Mouse (Mus musculus) erythroid progenitor cell, adult 5-6 weeks (primary cell): ENCODE results near the gene Gm20388. TPM values are rescaled to one million over a fixed set of nuclear protein-coding genes. Genes with fewer than 3 reads are reported as not detected.

Experiments
- ATAC-seq: replicated peaks from 2 replicates; pipeline ENCODE4 v1.8.0; 2016; ENCODE audit warnings: moderate number of reproducible peaks, mild to moderate bottlenecking, moderate TSS enrichment, inconsistent platforms; ENCODE audit not compliant: poor library complexity, low FRiP score, severe bottlenecking
- total RNA-seq, 2 experiments: library from RNA; stranded (forward) in 1 of 2; stranded (reverse) in 1 of 2; fragments of 150-400 nt in 1 of 2; fragments of 186-747, 209-891 nt in 1 of 2; gene quantifications; 2 replicates each; pipeline versions ENCODE4 v1.2.3 to v1.2.4; 2015 to 2017; ENCODE audit warnings: low replicate concordance in 2 of 2

The Gm20388 gene
- total RNA-seq, 2 experiments from 2014 or later: 4.2 TPM; not detected in 1

DNA sequence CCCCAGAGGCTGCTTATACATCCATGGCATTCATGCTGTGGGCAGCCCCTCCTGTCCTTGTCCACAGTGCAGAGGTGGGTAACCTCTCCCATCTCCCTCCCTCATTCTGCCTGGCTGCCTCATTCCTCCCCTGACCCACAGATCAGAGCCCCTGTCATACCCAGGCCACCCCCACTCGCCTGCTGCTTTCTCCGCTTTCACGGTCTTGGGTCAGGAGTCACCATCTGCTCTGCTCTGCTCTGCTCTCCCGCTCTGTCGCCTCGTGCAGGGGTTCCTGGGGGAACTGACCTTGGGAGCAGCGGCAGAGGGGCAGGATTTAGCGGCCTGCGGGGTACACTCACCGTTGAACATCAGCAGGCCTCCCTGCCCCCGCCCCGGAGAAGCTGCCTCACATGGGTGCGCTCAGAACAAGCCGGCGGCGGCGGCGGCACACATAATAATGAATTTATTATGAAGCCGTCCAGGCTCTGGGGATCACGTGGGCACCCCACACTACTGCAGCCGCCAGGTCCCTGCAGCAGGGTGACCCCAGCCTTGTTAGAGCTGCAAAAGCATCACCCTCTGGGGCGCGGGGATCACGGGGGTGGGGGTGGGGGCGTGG, 638.8 kb downstream of the Gm20388 start:
- ATAC-seq: no peak

DNA sequence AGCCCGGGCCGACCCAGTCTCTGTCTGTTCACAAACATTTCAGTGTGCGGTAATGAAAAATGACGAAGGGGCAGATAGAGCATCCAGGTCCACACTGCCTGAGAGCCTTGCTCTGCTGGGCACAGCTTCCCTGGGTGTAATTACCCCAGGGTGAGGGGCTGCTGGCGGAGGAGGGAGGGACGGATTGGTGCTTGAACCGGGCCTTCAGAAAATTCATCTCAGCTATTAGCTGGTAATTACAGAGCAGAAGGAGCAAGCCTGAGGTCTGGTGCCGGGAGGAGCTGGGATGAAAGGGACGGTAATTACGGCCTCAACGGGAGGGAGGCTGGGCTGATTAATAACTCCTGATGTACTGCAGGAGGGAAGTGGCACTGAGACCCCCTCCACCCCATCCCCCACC, 639.3 kb downstream of the Gm20388 start:
- ATAC-seq: no peak

DNA sequence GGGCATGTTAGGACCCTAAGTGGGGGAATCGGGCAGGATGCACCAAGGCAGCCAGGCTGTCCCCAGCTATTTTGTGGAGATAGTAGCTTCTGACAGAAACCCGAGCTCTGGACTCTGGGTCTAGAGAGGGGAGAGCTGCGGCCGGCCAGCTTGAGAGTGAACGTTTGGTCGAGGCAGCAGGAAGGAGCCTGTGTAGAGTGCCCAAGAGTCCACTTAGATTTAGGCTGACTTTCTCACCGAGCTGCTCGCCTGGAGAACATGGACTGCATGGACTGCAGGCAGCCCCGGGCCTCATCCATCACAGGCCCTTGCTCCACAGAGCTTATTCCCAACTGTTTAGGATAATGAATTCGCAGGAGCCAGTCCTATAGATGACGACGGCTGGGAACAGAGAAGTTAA, 639.8 kb downstream of the Gm20388 start:
- no peak for ATAC-seq

DNA sequence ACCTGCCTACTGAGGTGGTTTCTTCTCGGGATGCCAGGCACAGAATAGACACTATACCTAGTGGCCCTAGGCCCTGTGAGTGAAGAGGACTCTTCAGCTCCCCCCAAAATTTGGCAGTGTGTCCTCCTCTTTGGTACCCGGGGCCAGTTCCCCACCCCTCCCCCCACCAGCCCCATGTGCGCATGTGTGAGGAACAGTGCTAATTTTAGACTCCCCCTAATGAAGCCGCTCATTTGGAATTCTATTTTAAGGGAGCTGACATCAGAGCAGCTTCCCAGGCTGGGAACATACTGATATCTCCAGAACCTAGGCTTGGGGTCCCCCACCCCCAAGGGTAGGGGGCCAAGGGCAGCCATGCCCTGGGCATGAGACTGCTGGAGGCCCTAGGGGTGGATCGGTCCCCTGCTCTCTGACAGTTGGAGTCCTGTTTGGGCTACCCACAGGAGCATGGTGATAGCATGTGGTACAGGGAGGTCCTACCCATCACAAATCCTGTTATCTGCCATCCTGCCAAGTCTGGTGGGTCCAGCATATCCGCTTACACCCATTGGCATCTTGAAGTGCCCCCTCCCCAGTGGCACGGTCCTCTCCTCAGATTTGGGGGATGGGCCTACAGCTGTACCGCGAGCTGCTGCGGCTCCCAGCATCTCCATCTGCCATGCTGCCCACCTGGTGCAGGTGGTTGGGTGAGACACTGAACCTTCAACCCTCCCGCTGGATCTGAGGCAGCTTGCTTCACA, 640.5 kb downstream of the Gm20388 start:
- no peak for ATAC-seq

DNA sequence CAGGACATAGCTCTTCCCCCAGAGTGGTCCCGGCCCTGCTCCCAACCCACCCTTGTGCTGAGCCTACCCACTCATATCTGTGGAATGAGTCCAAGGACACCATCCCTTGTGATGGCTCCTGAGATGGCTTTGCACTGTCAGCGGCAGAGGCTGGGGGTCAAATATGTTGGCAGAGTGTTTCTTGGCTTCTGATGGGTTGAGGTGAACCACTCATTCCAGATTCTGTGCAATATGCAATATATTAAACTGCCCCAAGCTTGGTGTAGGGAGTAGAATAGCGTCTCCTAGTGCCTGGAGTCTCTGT, 641.0 kb downstream of the Gm20388 start:
- ATAC-seq: no peak

DNA sequence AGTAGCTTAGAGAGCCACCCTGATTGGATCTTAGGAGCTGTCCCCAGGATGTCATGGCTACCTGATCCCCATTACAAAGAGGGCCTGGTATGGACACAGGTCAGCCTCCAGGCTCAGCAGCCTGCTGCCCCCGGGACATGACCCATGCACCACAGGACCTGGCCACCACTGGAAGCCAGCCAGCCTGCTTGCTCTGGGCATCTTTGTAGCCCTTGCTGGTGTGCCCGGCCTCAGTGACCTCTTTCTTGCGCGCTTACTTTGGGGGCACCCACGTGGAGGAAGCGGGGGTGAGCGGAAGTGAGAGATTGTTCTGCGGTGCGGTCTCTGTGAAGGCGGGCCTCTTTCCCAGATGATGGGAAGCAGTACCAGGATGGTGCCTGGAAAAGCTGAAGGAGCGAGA, 641.9 kb downstream of the Gm20388 start:
- no peak for ATAC-seq

DNA sequence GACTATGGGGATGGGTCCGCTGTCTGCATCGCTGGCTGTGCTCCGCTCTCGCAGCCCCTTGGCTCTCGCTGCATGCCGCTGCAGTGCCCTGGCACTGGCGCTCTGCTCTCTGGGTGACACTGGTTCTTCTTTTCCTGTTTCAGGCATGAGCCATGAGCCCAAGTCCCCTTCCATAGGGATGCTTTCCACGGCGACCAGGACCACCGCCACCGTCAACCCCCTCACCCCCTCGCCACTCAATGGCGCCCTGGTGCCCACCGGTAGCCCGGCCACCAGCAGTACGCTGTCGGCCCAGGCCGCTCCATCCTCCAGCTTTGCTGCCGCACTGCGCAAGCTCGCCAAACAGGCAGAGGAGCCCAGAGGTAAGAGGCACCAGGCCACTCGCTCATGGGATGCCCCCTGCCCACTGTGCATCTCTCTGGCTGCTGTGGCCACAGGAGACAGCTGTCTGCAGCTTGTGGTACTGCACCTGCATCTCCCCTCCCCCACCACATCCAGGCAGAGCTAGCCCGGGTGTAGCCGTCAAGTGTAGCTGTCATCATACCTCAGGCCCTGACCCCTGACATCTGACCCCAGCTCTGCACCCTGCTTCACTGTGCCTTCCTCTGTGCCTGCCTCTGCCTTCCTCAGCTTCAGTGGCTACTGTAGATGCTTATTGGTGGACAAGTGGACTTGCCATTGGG, 642.9 kb downstream of the Gm20388 start:
- ATAC-seq: no peak

DNA sequence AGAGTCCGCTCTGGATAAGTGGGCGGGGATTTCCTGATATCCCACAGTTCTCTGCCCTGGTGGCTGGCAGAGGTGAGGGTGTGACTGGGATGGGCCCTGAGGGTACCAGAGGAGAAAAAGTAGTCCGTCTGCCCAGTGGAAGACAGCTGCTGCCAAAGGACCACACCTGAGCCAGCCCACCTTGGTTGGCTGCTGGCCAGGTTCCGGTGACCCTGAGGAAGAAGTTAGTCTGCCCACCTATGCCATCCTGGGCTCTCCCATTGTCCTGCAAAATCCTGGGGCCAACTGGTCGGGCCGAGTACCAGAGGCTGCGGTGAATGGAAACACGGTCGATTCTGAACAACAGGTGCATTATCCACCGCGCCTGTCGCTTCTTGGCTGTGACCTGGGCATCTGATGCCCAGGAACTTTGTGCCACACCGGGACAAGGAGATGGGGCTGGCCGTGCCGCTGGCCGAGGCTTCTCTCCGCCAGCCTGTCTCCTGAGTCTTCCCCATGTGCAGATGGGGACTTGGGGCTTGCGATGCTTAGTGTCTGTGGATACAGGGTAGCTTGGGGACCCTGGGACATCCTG, 643.9 kb downstream of the Gm20388 start:
- no peak for ATAC-seq

DNA sequence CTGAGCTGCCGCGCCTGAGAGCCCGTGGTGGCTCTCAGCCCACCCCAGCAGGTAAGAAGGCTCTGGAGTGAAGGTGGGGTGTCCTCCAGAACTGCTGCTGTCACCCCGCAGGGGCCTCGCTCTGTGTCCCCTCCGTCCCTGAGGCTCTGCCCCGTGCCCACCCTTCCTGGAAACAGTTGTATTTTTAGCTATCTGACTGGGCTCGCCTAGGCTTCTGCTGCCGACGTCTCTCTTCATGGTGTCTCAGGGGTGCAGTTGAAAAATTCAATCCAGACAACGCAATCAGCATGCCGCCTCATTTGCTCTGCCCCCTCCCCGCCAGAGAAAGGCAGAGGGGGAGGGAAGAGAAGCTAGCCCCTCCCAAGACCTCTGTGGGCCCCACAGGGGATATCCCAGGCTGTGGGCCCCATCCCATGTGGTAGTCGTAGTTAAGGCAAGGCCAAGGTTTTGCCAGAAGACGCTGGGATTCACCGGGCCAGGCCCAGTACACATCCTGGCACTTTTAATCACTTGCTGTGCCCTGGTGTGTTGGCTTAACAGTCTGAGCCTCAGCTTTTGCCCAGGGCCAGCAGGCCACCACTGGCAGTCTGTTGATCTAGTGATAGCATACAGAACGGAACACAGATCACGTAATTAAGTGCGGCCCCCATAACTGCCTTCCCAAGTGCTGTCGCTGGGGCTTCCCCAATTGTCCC, 645.7 kb downstream of the Gm20388 start:
- no peak for ATAC-seq

DNA sequence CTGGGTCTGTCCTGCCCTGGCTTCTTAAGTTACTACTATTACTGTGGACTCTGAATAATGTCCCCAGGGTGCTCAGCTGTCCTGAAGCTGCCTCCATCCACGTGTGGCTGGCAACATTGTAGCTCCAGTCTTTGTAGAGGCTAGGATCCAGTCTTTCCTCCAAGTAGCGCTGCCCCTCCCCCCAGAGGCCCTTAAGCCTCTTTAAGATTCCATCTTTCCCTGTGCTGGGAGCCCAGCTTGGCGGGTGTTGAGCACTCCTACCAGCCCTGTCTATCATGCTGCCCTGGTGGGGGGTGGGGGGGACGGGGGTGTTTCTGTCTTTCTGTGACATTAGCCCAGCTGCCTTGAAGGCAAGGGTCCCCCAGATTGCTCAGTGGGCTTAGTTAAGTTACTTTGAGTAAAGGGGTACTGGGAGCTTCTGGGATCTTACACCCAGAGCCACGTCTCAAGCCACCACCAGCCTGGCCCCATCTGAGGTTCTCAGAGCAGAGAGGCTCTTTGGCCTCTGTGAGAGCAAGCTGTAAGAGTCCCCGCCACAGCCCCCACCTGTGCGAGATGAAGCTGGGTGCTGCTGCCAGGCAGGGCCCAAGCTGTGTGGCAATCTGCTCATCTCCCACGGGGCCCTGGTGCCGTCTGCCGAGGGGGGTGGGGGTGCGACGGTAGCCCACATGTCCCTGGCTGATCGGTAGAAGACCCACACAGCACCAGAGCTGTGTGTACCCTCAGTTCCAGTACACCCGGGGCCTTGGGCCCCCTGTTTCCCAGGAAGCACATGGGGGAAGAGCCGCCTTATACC, 646.7 kb downstream of the Gm20388 start:
- no peak for ATAC-seq

DNA sequence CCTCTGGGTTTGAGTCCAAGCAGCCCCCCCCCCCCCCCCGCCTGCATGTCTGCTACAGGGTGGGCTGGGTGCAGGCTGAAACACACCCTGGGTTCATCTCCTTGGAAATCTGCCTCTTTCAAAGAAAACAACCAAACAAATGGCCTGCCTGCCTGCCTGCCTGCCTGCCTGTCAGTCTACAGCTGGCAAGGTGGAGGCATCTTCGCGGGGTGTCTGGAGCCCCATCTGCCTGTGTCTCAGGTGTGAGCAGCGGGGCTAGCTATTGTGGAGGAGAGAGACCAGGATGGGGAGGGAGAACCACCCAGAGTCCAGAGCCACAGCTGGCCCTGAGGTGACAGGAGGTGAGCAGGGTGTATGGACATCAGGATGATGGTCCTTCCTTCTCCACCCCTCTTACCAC, 647.5 kb downstream of the Gm20388 start:
- no peak for ATAC-seq

DNA sequence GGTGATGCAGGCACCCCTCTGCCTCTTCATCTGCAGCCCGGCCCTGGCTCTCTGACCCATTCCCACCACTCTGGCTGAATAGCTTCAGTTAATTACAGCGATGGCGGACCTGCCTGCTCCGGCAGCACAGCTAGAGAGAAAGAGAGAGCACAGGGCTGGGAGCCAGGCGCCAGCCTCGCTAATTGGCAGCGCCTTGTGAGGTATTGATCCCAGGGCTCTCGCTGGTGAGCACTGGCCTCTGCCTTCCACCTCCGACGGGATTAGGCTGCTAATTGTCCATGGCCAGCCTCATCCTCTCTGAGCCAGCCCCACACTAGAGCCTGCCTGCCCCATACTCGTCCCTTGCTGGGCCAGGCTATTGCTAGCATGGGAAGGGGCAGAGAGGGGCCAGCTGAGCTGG, 649.0 kb downstream of the Gm20388 start:
- ATAC-seq: no peak

DNA sequence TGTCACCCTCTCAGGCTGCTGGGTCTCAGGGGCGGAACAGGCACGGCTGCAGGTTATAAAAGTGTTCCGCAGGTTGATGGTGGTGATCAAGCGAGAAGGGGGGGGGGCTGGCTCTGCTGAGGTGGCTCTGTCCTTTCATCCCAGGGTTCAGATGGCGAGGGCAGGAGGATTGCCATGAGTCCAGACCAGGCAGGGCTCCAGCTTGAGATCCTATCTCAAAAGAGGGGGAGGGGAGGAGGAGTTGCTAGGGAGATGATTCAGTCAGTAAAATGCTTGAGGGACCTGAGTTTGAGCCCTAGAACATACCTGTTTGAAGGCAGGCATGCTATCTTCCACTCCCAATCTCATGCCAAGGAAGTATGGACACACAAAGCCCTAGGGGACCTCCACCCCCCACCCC, 649.9 kb downstream of the Gm20388 start:
- no peak for ATAC-seq

DNA sequence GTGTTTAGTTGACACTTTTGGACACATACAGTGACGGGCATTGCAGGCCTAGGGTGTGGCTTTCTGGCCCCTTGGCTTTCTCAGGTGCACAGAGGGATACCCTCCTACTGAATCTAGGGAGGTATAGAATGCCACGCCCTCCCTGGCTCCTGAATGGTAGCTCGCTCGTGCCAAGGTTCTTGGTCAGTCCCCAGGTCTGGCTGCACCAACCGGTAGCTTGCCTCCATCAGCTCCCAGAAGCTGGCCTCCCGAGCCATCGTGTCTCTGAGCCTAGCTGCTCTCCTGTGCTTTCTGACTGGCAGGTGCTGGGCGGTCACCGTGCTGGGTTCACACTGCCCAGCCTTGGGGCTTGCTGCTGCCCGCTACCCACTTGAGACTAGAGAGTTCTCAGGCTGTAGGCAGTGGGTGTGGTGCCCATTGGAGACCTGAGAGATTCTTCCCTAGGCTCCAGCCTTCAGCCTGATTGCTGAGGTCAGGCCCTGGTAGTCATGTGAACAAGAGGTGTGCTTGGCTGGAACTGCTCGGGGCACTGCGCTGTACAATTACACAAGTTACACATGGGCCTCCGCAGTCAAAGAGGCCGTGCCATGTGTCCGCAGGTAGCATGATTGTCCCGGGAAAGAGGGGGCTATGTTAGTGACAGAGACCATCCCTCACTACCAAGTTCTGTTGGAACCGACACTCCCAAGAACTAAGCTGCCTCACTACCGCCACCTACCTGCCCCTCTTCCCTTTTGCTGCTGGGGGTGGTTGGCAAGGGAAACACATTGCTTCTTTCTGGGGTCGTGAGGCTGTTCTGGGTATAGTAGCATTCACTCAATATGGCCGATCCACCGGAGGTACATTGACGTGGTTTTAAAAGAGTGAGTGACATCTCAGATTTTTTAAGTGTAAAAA, 651.1 kb downstream of the Gm20388 start:
- ATAC-seq: no peak

DNA sequence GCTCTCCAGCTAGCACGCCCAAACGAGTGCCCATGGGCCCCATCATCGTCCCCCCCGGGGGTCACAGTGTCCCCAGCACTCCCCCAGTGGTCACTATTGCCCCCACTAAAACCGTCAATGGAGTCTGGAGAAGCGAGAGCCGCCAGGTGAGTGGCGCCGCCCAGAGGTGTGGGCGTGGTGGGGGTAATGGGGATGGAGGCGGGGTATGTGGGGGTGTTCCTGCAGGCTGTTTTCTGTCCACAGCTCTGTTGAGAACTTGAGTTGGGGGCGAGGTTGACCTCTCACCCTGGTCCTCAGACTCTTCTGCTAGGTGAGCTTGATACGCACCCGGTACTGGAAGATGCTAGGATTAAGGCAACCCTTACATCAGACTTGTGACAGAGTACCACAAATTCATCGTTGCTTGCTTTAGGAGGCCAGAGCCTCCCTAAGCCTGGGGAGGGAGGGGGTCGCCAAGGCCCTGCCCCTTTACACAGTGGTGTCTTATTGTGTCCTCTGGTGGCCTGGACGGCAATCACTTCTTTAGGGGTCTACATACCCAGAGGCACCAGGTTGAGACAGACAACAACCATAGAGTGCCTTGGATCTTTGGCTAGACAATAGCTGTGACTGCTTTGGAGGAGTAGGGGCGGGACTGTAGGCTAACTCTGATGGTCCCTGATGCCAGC, 652.2 kb downstream of the Gm20388 start:
- no peak for ATAC-seq

DNA sequence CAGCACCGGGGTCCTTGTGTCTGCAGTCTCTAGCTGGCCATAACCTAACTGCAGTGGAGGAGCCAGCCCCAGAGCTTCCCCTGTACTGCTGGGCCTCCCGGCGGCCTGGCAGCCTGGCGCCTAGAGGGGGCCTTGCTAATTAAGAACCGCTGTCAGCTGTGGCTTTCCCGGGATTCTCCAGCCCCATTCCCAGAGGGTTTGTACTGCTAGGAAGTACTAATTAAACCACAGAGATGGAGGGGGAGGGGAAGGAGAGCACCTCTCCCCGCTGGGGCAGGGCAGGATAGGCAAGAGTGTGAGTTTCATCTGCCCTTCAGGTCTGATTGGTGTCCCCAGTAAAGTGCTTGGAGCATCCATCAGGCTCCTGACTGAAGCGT, 652.7 kb downstream of the Gm20388 start:
- no peak for ATAC-seq

DNA sequence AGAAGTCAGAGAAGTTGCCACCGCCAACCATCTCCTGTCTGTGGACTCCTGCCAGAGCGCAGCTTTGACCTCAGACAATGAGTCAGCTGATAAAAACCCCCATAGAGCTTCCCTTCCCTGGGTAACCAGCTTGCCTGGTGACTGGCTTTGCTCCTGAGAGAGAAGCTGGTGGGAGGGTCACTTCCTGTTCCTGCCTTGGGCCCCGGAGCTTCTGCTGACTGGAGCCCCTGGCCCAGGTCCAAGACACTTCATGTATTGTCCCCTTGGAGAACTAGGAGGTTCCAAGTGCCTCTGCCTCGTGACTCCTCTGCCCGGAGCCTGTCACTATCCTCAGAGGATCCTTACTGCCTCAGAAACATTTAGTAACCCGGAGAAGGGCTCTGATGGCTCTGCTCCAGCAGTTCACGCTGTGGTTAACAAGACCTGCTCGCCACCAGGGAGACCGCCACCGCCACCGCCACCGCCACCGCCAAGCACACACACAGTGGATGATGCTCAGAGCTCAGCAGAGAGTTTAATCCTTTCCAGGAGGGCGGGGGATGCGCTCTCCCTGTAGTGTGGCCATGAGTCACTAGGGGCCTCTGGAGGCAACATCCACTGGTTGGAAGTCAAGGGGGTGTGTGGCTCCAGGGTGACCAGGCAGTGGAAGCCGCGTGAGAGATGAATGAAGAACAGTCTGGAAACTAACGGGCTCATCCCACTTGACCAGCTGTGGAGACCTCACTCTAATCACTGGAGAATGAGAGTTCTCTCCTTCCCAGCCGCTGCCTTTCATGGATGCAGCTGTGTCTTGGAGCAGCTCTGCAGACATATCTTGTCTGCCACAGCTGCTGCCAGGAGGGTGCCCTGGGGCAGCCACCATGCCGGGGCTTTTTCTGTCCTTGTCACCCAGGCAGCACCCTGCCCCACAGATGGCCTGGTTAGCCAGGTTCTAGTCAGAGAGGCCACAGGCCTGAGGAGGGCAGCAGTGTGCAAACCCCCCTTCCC, 653.5 kb downstream of the Gm20388 start:
- no peak for ATAC-seq
